Mouse (Mus musculus) bone marrow, adult 2 months (tissue): ENCODE data around the gene Arhgef40. TPM values are rescaled to one million over a fixed set of nuclear protein-coding genes. Genes with fewer than 3 reads are reported as not detected.

Experiments
- H3K27ac ChIP-seq: fragments of 200-500 bp; 2 replicates; pipeline ENCODE4 v1.5.1; 2012; ENCODE audit warnings: low read depth, mild to moderate bottlenecking, control low read depth, inconsistent platforms, low read length; ENCODE audit not compliant: control insufficient read depth, poor library complexity, insufficient read depth
- H3K4me1 ChIP-seq: fragments of 200-500 bp; 2 replicates; pipeline ENCODE4 v1.6.1; 2011; ENCODE audit warnings: low read length; ENCODE audit not compliant: control insufficient read depth, insufficient read depth
- H3K4me3 ChIP-seq: fragments of 200-500 bp; replicated peaks from 2 replicates; pipeline ENCODE3; 2011; ENCODE audit warnings: mild to moderate bottlenecking, low read depth, low read length, control low read depth; ENCODE audit not compliant: control insufficient read depth
- CTCF ChIP-seq: fragments of 200-500 bp; IDR thresholded peaks from 2 replicates; pipeline ENCODE4 v1.5.1; 2011; ENCODE audit warnings: low read length, control low read depth; ENCODE audit not compliant: control insufficient read depth, insufficient read depth
- POLR2A ChIP-seq: fragments of 200-500 bp; IDR thresholded peaks from 2 replicates; pipeline ENCODE4 v1.6.1; 2011; ENCODE audit warnings: low read depth, mild to moderate bottlenecking, control low read depth, low read length, borderline replicate concordance; ENCODE audit not compliant: control insufficient read depth
- WGBS: fragments of 180-500 bp; shearing (Covaris S2); methylation state at CpG from one replicate; pipeline ENCODE4 v1.1.7; 2018; 5-methylcytosine and 5-hydroxymethylcytosine counted together
- polyA plus RNA-seq: library from polyadenylated mRNA; stranded (reverse); fragments of >200 nt; gene quantifications from 2 replicates; pipeline ENCODE4 v1.2.4, GENCODE M21; 2011; ENCODE audit warnings: low replicate concordance; ENCODE audit not compliant: missing spikeins, insufficient read depth, insufficient read length

The Arhgef40 gene
- polyA plus RNA-seq, 1 experiment: 21.3 TPM

GRCm38 (mm10) chr14:52006771-52007170 is 22.3 kb downstream of the Arhgef40 start:
- no peak overlapping the region for H3K4me3 ChIP-seq
- H3K4me1 ChIP-seq: no peaks in the 10 kb centered on the region

GRCm38 (mm10) chr14:52008321-52009203 is 24.0 kb downstream of the Arhgef40 start:
- TF ChIP-seq CTCF: peak; percentile 99
- TF ChIP-seq POLR2A: peak; percentile 43; the same call in 1 of the 2 replicates
- H3K4me3 ChIP-seq: no peak overlapping the region
- 51% methylated on average over 38 of the region's 38 CpGs for WGBS
- H3K4me1 ChIP-seq: no peaks in the 10 kb centered on the region
- no peak overlapping the region; the same call in 1 of the 2 replicates for H3K27ac ChIP-seq

More at GRCm38 (mm10) chr14:52006771-52007170, 22.3 kb downstream of the Arhgef40 start:
- WGBS: 94% methylated on average over 23 of the region's 23 CpGs
- no peak overlapping the region for H3K27ac ChIP-seq
- no peak for TF ChIP-seq CTCF
- no peak for TF ChIP-seq POLR2A

- no peak for TF ChIP-seq CTCF
- TF ChIP-seq POLR2A: no peak
- H3K4me3 ChIP-seq: no peak overlapping the region
- no peaks in the 10 kb centered on the region for H3K4me1 ChIP-seq
- 92% methylated on average over 26 of the region's 26 CpGs for WGBS
- no peak overlapping the region for H3K27ac ChIP-seq
Observed at GRCm38 (mm10) chr14:52009361-52009760, 24.8 kb downstream of the Arhgef40 start.

- WGBS: 89% methylated on average over 6 of the region's 6 CpGs
- TF ChIP-seq CTCF: no peak
- TF ChIP-seq POLR2A: no peak
- H3K4me1 ChIP-seq: no peaks in the 10 kb centered on the region
- H3K4me3 ChIP-seq: no peak overlapping the region
- no peak overlapping the region for H3K27ac ChIP-seq
Observed at GRCm38 (mm10) chr14:52009841-52010240, 25.3 kb downstream of the Arhgef40 start.

GRCm38 (mm10) chr14:52010446-52011111 is 26.1 kb downstream of the Arhgef40 start:
- 80% methylated on average over 9 of the region's 9 CpGs for WGBS
- no peak for TF ChIP-seq POLR2A
- TF ChIP-seq CTCF: no peak
- Histone ChIP-seq H3K4me3 (no peak overlapping the region), H3K4me1 (no peaks in the 10 kb centered on the region; the same call in 1 of the 2 replicates), H3K27ac (no peak overlapping the region)

- TF ChIP-seq POLR2A: no peak
- TF ChIP-seq CTCF: no peak
- Histone ChIP-seq H3K4me3 (no peak overlapping the region), H3K4me1 (no peaks in the 10 kb centered on the region; the same call in 1 of the 2 replicates), H3K27ac (no peak overlapping the region)
- WGBS: 67% methylated on average over 1 of the region's 1 CpGs
Observed at GRCm38 (mm10) chr14:52011683-52012082, 27.2 kb downstream of the Arhgef40 start.

GRCm38 (mm10) chr14:52012085-52012484 is 27.6 kb downstream of the Arhgef40 start:
- WGBS: 74% methylated on average over 4 of the region's 4 CpGs
- H3K4me1 ChIP-seq: no peaks in the 10 kb centered on the region; the same call in 1 of the 2 replicates
- H3K4me3 ChIP-seq: no peak overlapping the region
- TF ChIP-seq CTCF: no peak
- TF ChIP-seq POLR2A: no peak
- H3K27ac ChIP-seq: no peak overlapping the region

- H3K4me3 ChIP-seq: no peak overlapping the region
- H3K27ac ChIP-seq: no peak overlapping the region
- H3K4me1 ChIP-seq: no peaks in the 10 kb centered on the region; the same call in 1 of the 2 replicates
- TF ChIP-seq CTCF (no peak), POLR2A (no peak)
- 87% methylated on average over 5 of the region's 5 CpGs for WGBS
Observed at GRCm38 (mm10) chr14:52012553-52012952, 28.0 kb downstream of the Arhgef40 start.
